In the genomic region with DNA sequence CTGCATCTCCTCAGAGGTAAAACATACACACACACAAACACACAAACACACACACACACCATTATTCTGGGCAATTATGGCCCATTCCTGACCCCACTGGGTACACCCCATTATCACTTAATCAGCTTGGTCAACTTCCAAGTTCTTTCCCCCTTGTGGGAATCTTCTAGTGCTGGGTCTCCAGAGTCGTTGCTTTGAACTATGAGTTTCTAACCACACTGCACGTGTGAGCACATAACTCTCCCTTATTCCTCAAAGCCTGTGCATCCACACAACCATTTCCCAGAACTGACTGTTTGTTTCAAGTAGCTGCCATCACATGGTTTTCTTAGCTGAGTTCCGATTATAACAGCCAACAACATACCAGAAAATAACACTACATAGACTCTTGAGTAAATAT, we compare ENCODE assay signal across 31 mouse cellular contexts. TPM values are rescaled to one million over a fixed set of nuclear protein-coding genes. Genes with fewer than 3 reads are reported as not detected.
"Had no signal": no experiment of that assay in that cellular context is flagged by ENCODE, and none has a peak within 500 bp of the region (broad histone marks: within the 10 kb centered on the region; RNA-seq: fewer than 3 reads in every experiment).

No protein-coding gene starts in this region.

- H3K27me3 ChIP-seq: limb, embryonic 12.5 days; limb, embryonic 15.5 days had no signal

- H3K36me3 ChIP-seq: limb, embryonic 12.5 days; limb, embryonic 15.5 days had no signal

- H3K9ac ChIP-seq: limb, embryonic 12.5 days; limb, embryonic 15.5 days; liver, embryonic 14.5 days; liver, postnatal 0 days had no signal

- H3K4me1 ChIP-seq: limb, embryonic 12.5 days; limb, embryonic 15.5 days had no signal

- H3K9me3 ChIP-seq: limb, embryonic 15.5 days had no signal

- ATAC-seq: inflammation-experienced regulatory T-cells, adult 6 months; intestine, embryonic 16.5 days; liver, postnatal 0 days had no signal

- H3K27ac ChIP-seq: layer of hippocampus, adult 2 months; left cerebral cortex, adult 2 months; limb, embryonic 12.5 days; limb, embryonic 15.5 days; liver, embryonic 14.5 days; stomach, postnatal 0 days had no signal

- H3K4me2 ChIP-seq: limb, embryonic 12.5 days; limb, embryonic 15.5 days; liver, embryonic 11.5 days; midbrain, embryonic 11.5 days had no signal

- DNase-seq: kidney, adult 18-20 months; kidney, adult 9 months; kidney, postnatal 14 days; layer of hippocampus, adult 9-11 months; layer of hippocampus, postnatal 36 days; left cerebral cortex, postnatal 4 days; liver, postnatal 0 days; midbrain, embryonic 14.5 days; right cerebral cortex, postnatal 4 days; thymus, adult 2 months; thymus, postnatal 14 days; thymus, postnatal 4 days had no signal

- H3K4me3 ChIP-seq: layer of hippocampus, adult 2 months; left cerebral cortex, adult 2 months; limb, embryonic 12.5 days; limb, embryonic 15.5 days had no signal

RNA-seq across cellular contexts. Expression of a gene that starts 15.1 kb away (rescaled TPM):
- total RNA-seq: layer of hippocampus, adult 2 months; layer of hippocampus, postnatal 36 days; left cerebral cortex, adult 2 months; left cerebral cortex, postnatal 14 days; left cerebral cortex, postnatal 4 days; megakaryocyte progenitor cell, adult 5-6 weeks; megakaryocyte-erythroid progenitor cell, adult 5-6 weeks; midbrain, postnatal 0 days had no signal
- polyA plus RNA-seq: inflammation-experienced regulatory T-cells, adult 6 months; intestine, embryonic 16.5 days; kidney, embryonic 16.5 days; large intestine, adult 2 months; limb, embryonic 12.5 days; limb, embryonic 15.5 days; liver, embryonic 11.5 days; liver, embryonic 14.5 days; liver, postnatal 0 days; midbrain, embryonic 11.5 days; midbrain, embryonic 14.5 days; midbrain, postnatal 0 days; neural tube, embryonic 11.5 days; neural tube, embryonic 14.5 days; stomach, embryonic 14.5 days; stomach, postnatal 0 days; thymus, adult 2 months had no signal
